Mouse (Mus musculus): Measurements from ENCODE around the gene Rag2.

DNA sequence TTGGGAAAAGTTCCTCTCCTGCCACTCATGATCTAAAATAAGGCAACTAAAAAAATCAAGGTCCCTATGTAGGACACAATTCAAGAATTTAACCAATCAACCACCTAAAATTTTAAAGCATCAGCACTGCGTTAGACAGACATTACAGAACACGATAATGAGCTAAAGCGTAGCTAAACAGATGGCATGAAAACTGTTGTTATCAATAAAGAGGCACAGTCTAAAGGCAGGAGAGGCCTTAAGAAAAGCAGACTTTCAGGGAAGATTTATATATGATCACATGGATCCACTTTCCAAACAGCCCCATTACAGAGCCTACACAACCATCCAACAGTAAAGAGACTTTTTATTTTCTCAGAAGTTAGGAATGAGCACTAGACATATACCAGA lies 41.2 kb downstream of the Rag2 start:
- TF ChIP-seq CTCF (conservative IDR thresholded peaks at IDR 0.05; ENCODE audit: low read length) (no peak), NANOG (IDR thresholded peaks at IDR 0.05; ENCODE audit: borderline replicate concordance, low read length) (no peak), POU5F1 (IDR thresholded peaks at IDR 0.05; ENCODE audit: borderline replicate concordance, low read length) (no peak)

Data from E14TG2a.4 (cell line).